Mouse (Mus musculus) liver, embryonic 16.5 days (tissue): ENCODE measurements around the gene Hykk. TPM values are rescaled to one million over a fixed set of nuclear protein-coding genes. Genes with fewer than 3 reads are reported as not detected.
A peak's percentile ranks its signal among the peaks of the same experiment; 100 is the strongest.
"Not testable (repeated sequence)": the region's sequence is repeated elsewhere in the genome, so short reads cannot be mapped to it uniquely, and the experiment has no call there.

Experiments
- ATAC-seq: fragments of 200-750 bp; cut with Nextera tagmentation; 2 replicates; pipeline ENCODE4 v1.8.0; 2017; ENCODE audit warnings: low read depth, mild to moderate bottlenecking, moderate number of reproducible peaks, moderate library complexity
- H3K27ac ChIP-seq: fragments of 300-500 bp; sonication (generic); 2 replicates; pipeline ENCODE4 v1.5.1; 2014; ENCODE audit warnings: mild to moderate bottlenecking, low read length
- H3K27me3 ChIP-seq: fragments of 300-500 bp; sonication (generic); 2 replicates; pipeline ENCODE4 v1.6.1; 2014; ENCODE audit warnings: low read depth, low read length, mixed read lengths; ENCODE audit not compliant: control insufficient read depth, insufficient read depth
- H3K36me3 ChIP-seq: fragments of 300-500 bp; sonication (generic); 2 replicates; pipeline ENCODE4 v1.6.1; 2014; ENCODE audit warnings: mild to moderate bottlenecking; ENCODE audit not compliant: control insufficient read depth, insufficient read depth
- H3K4me1 ChIP-seq: fragments of 300-500 bp; sonication (generic); 2 replicates; pipeline ENCODE4 v1.6.1; 2014; ENCODE audit warnings: low read depth, low read length, mixed read lengths; ENCODE audit not compliant: control insufficient read depth
- H3K4me2 ChIP-seq: fragments of 300-500 bp; sonication (generic); 2 replicates; pipeline ENCODE4 v1.6.1; 2014; ENCODE audit warnings: low read depth, low read length, mixed read lengths
- H3K4me3 ChIP-seq: fragments of 300-500 bp; sonication (generic); 2 replicates; pipeline ENCODE4 v1.5.1; 2014; ENCODE audit warnings: low read depth, mild to moderate bottlenecking, low read length
- H3K9ac ChIP-seq: fragments of 300-500 bp; sonication (generic); 2 replicates; pipeline ENCODE4 v1.6.1; 2014; ENCODE audit warnings: low read depth, low read length
- H3K9me3 ChIP-seq: fragments of 300-500 bp; sonication (generic); replicated peaks from 2 replicates; pipeline ENCODE4 v1.6.1; 2016; ENCODE audit warnings: low read length; ENCODE audit not compliant: control insufficient read depth
- WGBS: fragments of 180-500 bp; shearing (Covaris S2); extraction: QIAGEN DNeasy Blood & Tissue Kit; methylation state at CpG from one replicate; pipeline ENCODE4 v1.1.7; 2014; ENCODE audit not compliant: insufficient replicate concordance; 5-methylcytosine and 5-hydroxymethylcytosine counted together
- polyA plus RNA-seq: library from polyadenylated mRNA; unstranded; fragments of >200 nt; fragmentation: Nextera tagmentation; extraction: Ambion mirVana; gene quantifications from 2 replicates; pipeline ENCODE4 v1.2.1, GENCODE M21; 2015

Hykk gene
- polyA plus RNA-seq, 1 experiment from 2014 or later = 4.5 TPM

- H3K4me3 ChIP-seq = no peak overlapping the region
- H3K4me2 ChIP-seq = no peak overlapping the region
- H3K9ac ChIP-seq = no peak overlapping the region
- 43% methylated on average over 4 of the region's 4 CpGs for WGBS
- H3K27ac ChIP-seq = no peak overlapping the region
- no peaks in the 10 kb centered on the region; the same call in 1 of the 2 replicates for H3K27me3 ChIP-seq
- H3K9me3 ChIP-seq = no peaks in the 10 kb centered on the region
- H3K4me1 ChIP-seq = no peaks in the 10 kb centered on the region
- no peaks in the 10 kb centered on the region; the same call in 1 of the 2 replicates for H3K36me3 ChIP-seq
- ATAC-seq = no peak
These were observed 2.9 kb downstream of the Hykk start for GRCm38 (mm10) chr9:54919946-54920345.

- 61% methylated on average over 1 of the region's 1 CpGs for WGBS
- Histone ChIP-seq H3K4me1 (no peaks in the 10 kb centered on the region), H3K27ac (no peak overlapping the region), H3K36me3 (no peaks in the 10 kb centered on the region; the same call in 1 of the 2 replicates), H3K9ac (no peak overlapping the region), H3K9me3 (no peaks in the 10 kb centered on the region), H3K4me3 (no peak overlapping the region), H3K4me2 (no peak overlapping the region), H3K27me3 (no peaks in the 10 kb centered on the region)
- ATAC-seq = no peak
These were observed 13.7 kb downstream of the Hykk start for GRCm38 (mm10) chr9:54930741-54931140.

GRCm38 (mm10) chr9:54931765-54932164 lies 14.7 kb downstream of the Hykk start:
- no peak overlapping the region for H3K9ac ChIP-seq
- H3K4me3 ChIP-seq = no peak overlapping the region
- H3K4me1 ChIP-seq = no peaks in the 10 kb centered on the region
- 5% methylated on average over 1 of the region's 1 CpGs for WGBS
- H3K9me3 ChIP-seq = no peaks in the 10 kb centered on the region
- H3K36me3 ChIP-seq = no peaks in the 10 kb centered on the region; the same call in 1 of the 2 replicates
- no peak overlapping the region for H3K27ac ChIP-seq
- H3K27me3 ChIP-seq = no peaks in the 10 kb centered on the region
- H3K4me2 ChIP-seq = no peak overlapping the region
- ATAC-seq = no peak

GRCm38 (mm10) chr9:54932379-54932778 lies 15.3 kb downstream of the Hykk start:
- H3K4me2 ChIP-seq = no peak overlapping the region
- no peaks in the 10 kb centered on the region; the same call in 1 of the 2 replicates for H3K36me3 ChIP-seq
- H3K9me3 ChIP-seq = no peaks in the 10 kb centered on the region
- no peak overlapping the region for H3K27ac ChIP-seq
- H3K4me3 ChIP-seq = no peak overlapping the region
- no peaks in the 10 kb centered on the region for H3K27me3 ChIP-seq
- WGBS = 58% methylated on average over 2 of the region's 2 CpGs
- no peaks in the 10 kb centered on the region for H3K4me1 ChIP-seq
- no peak for ATAC-seq
- H3K9ac ChIP-seq = no peak overlapping the region

GRCm38 (mm10) chr9:54942071-54942470 lies 25.0 kb downstream of the Hykk start:
- WGBS = 66% methylated on average over 4 of the region's 4 CpGs
- Histone ChIP-seq H3K4me1 (no peaks in the 10 kb centered on the region), H3K9ac (no peak overlapping the region), H3K9me3 (no peaks in the 10 kb centered on the region), H3K4me2 (no peak overlapping the region), H3K36me3 (no peaks in the 10 kb centered on the region), H3K27ac (no peak overlapping the region), H3K27me3 (no peaks in the 10 kb centered on the region), H3K4me3 (no peak overlapping the region)
- ATAC-seq = no peak

DNA sequence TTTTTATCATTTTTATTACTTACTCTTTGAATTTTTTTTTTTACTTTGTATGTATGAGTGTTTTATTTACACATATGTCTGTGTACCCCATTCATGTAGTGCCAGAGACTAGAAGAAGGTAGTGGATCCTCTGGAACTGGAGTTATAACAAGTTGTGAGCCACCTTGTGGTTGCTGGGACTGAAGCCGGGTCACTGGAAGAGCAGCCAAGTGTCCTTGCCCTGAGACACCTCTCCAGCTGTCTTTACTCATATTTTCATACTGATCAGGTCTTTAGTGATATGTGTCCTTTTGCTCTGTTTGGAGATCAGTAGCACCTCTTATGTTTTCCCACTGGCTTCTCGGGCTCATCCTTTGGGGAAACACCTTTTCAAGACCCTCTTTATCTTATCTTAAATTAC lies 27.4 kb downstream of the Hykk start:
- Histone ChIP-seq H3K4me2 (no peak overlapping the region), H3K27ac (no peak overlapping the region), H3K4me1 (no peaks in the 10 kb centered on the region), H3K4me3 (no peak overlapping the region), H3K27me3 (no peaks in the 10 kb centered on the region), H3K9ac (no peak overlapping the region), H3K9me3 (no peaks in the 10 kb centered on the region), H3K36me3 (no peaks in the 10 kb centered on the region)
- ATAC-seq = no peak
- 53% methylated on average over 2 of the region's 2 CpGs for WGBS

DNA sequence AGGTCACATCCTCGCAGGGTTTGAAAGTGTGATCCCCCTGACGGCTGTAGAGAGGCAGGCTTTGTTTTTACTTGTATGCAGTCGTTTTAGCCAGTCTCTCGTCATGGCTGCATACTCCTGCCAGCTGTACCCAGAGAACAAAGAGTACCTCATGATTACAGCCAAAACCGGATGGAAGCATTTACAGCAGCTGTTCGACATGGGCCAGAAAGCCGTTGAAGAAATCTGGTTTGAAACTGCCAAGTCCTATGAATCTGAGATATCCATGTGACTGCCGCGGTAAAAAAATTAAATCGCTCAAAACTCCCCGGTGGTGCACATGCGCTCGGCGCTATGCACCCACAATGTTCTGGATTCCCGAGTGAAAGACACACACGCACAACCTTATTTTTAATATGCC lies 29.2 kb downstream of the Hykk start:
- Histone ChIP-seq H3K27ac (no peak overlapping the region), H3K36me3 (no peaks in the 10 kb centered on the region), H3K4me2 (no peak overlapping the region), H3K27me3 (no peaks in the 10 kb centered on the region), H3K4me1 (peaks cover 3% of the 10 kb centered on the region), H3K9ac (no peak overlapping the region), H3K9me3 (no peaks in the 10 kb centered on the region), H3K4me3 (no peak overlapping the region)
- ATAC-seq = no peak
- WGBS = 72% methylated on average over 16 of the region's 16 CpGs

DNA sequence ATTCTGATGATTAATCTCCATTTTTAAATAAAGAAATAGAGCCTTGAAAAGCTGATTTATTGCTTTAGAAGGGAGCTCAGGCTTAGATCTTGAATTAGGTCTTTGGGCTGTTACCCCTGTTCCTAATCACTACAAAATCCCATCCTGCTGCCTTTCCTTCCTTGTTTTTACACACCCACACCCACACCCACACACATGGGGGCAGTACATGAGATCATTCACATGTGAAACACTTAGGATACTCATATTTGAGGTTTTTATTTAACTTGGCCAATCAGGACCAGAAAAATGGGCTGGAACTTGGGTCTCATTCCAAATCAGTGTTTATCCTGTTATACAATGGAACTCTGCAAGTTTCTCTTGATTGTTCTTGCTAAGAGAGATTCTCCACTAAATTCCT lies 32.4 kb downstream of the Hykk start:
- Histone ChIP-seq H3K9me3 (no peaks in the 10 kb centered on the region), H3K36me3 (peaks cover 11% of the 10 kb centered on the region), H3K4me2 (no peak overlapping the region), H3K9ac (no peak overlapping the region), H3K4me3 (no peak overlapping the region), H3K4me1 (peaks cover 23% of the 10 kb centered on the region), H3K27me3 (no peaks in the 10 kb centered on the region), H3K27ac (no peak overlapping the region)
- no peak for ATAC-seq

DNA sequence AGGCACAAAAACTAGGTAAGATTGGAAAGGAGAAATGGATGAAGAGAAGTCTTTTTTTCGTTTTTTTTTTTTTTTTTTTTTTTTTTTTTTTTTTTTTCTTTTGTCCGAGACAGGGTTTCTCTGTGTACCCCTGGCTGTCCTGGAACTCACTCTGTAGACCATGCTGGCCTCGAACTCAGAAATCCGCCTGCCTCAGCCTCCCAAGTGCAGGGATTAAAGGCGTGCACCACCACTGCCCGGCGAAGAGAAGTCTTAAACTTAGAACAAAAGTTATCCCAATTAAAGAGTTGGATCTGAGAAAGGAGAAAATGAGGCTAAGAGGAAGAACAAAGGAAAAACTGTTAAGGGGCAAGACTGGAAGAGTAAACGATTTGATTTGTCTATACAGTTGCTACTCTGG lies 33.1 kb downstream of the Hykk start:
- 27% methylated on average over 8 of the region's 8 CpGs for WGBS
- peak overlapping the region; percentile 46; the same call in 1 of the 2 replicates for H3K27ac ChIP-seq
- peaks cover 23% of the 10 kb centered on the region for H3K4me1 ChIP-seq
- peak overlapping the region; percentile 71 for H3K4me2 ChIP-seq
- H3K36me3 ChIP-seq = peaks cover 12% of the 10 kb centered on the region
- H3K27me3 ChIP-seq, H3K9me3 ChIP-seq, ATAC-seq: not testable (repeated sequence)
- H3K4me3 ChIP-seq = peak overlapping the region; percentile 85
- H3K9ac ChIP-seq = peak overlapping the region; percentile 0; the same call in 1 of the 2 replicates
